ENCODE assay signal across 8 mouse cellular contexts in genomic region chr1:86526789-86527598, GRCm38 (mm10). TPM values are rescaled to one million over a fixed set of nuclear protein-coding genes. Genes with fewer than 3 reads are reported as not detected.
DNase-seq lines count a peak whose midpoint lies in the region; ATAC-seq lines count a peak whose summit lies in the region.

No protein-coding gene starts in this region.

- peak overlapping the region; percentile 95 to 99 for H3K4me3 ChIP-seq in heart, embryonic 14.5 days (ENCODE audit: control insufficient read depth in 1 of 2, insufficient read depth in 1 of 2, low read depth in 1 of 2, low read length in 2 of 2)

- no peaks in the 10 kb centered on the region for H3K9me3 ChIP-seq in heart, embryonic 14.5 days (ENCODE audit: control insufficient read depth, low read length)

- peaks cover 28% of the 10 kb centered on the region for H3K36me3 ChIP-seq in heart, embryonic 14.5 days (ENCODE audit: control insufficient read depth, insufficient read depth, low read length)
- H3K36me3 ChIP-seq in splenic B cell, adult 2 months (ENCODE audit: control insufficient read depth, insufficient read depth, low read length, poor library complexity, severe bottlenecking): peaks cover 9% of the 10 kb centered on the region

- no peak for ATAC-seq in heart, embryonic 14.5 days (ENCODE audit: insufficient number of reproducible peaks, insufficient read depth, low FRiP score, low read depth)

- peaks cover 20 to 33% of the 10 kb centered on the region in 2 experiments for H3K4me1 ChIP-seq in heart, embryonic 14.5 days (ENCODE audit: control insufficient read depth in 2 of 2, insufficient read depth in 2 of 2, low read length in 2 of 2)

- peak overlapping the region; percentile 88 to 99 for H3K27ac ChIP-seq in heart, embryonic 14.5 days (replicated peaks in 1 of 2; ENCODE audit: control insufficient read depth in 1 of 2, insufficient read depth in 1 of 2, low read depth in 2 of 2, low read length in 2 of 2)

- 1% methylated on average over 111 of the region's 111 CpGs for WGBS in heart, embryonic 14.5 days

- H3K4me2 ChIP-seq in heart, embryonic 14.5 days (ENCODE audit: low read length): peak overlapping the region; percentile 85

- DNase-seq in ovary, postnatal 14 days (ENCODE audit: low spot score): peak; percentile 34
- DNase-seq in ovary, postnatal 10 days (ENCODE audit: low spot score): no peak
- DNase-seq in embryo, embryonic 10 days (ENCODE audit: low spot score): peak; percentile 35
- DNase-seq in kidney, postnatal 14 days: peak; percentile 59
- peak; percentile 34 for DNase-seq in lung, postnatal 36 days
- DNase-seq in splenic B cell, adult 2 months (ENCODE audit: low read depth, low spot score): peak; percentile 49
- no peak for DNase-seq in frontal cortex, postnatal 14 days (ENCODE audit: low spot score in 2 of 2)

- no peaks in the 10 kb centered on the region for H3K27me3 ChIP-seq in heart, embryonic 14.5 days (ENCODE audit: control insufficient read depth, insufficient read depth, low read length)
- no peaks in the 10 kb centered on the region for H3K27me3 ChIP-seq in splenic B cell, adult 2 months (ENCODE audit: control insufficient read depth, insufficient read depth, low read length, poor library complexity, severe bottlenecking)

- H3K9ac ChIP-seq in heart, embryonic 14.5 days (ENCODE audit: low read length): peak overlapping the region; percentile 100

RNA-seq across cellular contexts. Expression of gene Ptma, which starts 0.5 kb away (rescaled TPM):
- polyA plus RNA-seq in heart, embryonic 14.5 days (2014; fragmentation: Nextera tagmentation; extraction: Ambion mirVana): 788 and 789 TPM in 2 replicates

RNA-seq across cellular contexts. Expression of gene Pde6d, which starts 55.4 kb away (rescaled TPM):
- polyA plus RNA-seq in heart, embryonic 14.5 days (2014; fragmentation: Nextera tagmentation; extraction: Ambion mirVana): 63.5 and 67.9 TPM in 2 replicates

RNA-seq across cellular contexts. Expression of gene Cops7b, which starts 55.7 kb away (rescaled TPM):
- 20.7 and 20.9 TPM in 2 replicates for polyA plus RNA-seq in heart, embryonic 14.5 days (2014; fragmentation: Nextera tagmentation; extraction: Ambion mirVana)

Comparison
In these comparisons a context has a peak if more than half of its experiments do, and no peak if none do; other contexts are left out.
1. DNase-seq: peak in ovary, postnatal 14 days (single experiment), embryo, embryonic 10 days (single experiment), kidney, postnatal 14 days (single experiment), lung, postnatal 36 days (single experiment) and splenic B cell, adult 2 months (single experiment); none in ovary, postnatal 10 days (single experiment) and frontal cortex, postnatal 14 days (0 of 2).